11 mouse cellular contexts compared by ENCODE assay signal in genomic region chr7:132732136-132732789, GRCm38 (mm10).
DNase-seq lines count a peak whose midpoint lies in the region; ATAC-seq and TF ChIP-seq lines count a peak whose summit lies in the region.
"Had no signal": no experiment of that assay in that cellular context is flagged by ENCODE, and none has a peak within 500 bp of the region (broad histone marks: within the 10 kb centered on the region; RNA-seq: fewer than 3 reads in every experiment).

No protein-coding gene starts in this region.

- TF ChIP-seq POLR2A in cerebellum, adult 2 months (IDR thresholded peaks at IDR 0.05; ENCODE audit: borderline replicate concordance, insufficient read depth, low read length), result no peak

- peaks cover 48% of the 10 kb centered on the region for H3K36me3 ChIP-seq in liver, postnatal 0 days (replicated peaks; ENCODE audit: insufficient read depth, low read length)
- H3K36me3 ChIP-seq in hindbrain, embryonic 14.5 days (replicated peaks; ENCODE audit: control insufficient read depth, insufficient read depth), result peaks cover 4% of the 10 kb centered on the region; the same call in 1 of the 2 replicates

- no peak for DNase-seq in cerebellum, adult 2 months
- DNase-seq in cerebellum, adult 11 months, result no peak
- no peak for DNase-seq in liver, postnatal 0 days
- no peak for DNase-seq in liver
- DNase-seq in hindbrain, embryonic 14.5 days (ENCODE audit: low spot score), result no peak
- peak; percentile 58 for DNase-seq in retina, embryonic 14.5 days (ENCODE audit: low spot score)
- DNase-seq in spleen, postnatal 14 days (ENCODE audit: low spot score in 2 of 2), result no peak
- DNase-seq: gastrocnemius, postnatal 10 days had no signal

- 27% methylated on average over 6 of the region's 6 CpGs for WGBS in cerebellum, adult 2 months
- 90% methylated on average over 6 of the region's 6 CpGs for WGBS in liver, postnatal 0 days (ENCODE audit: insufficient replicate concordance)
- 36% methylated on average over 6 of the region's 6 CpGs for WGBS in hindbrain, embryonic 14.5 days

- no peak for TF ChIP-seq CTCF in cerebellum, adult 2 months (IDR thresholded peaks at IDR 0.05; ENCODE audit: borderline replicate concordance, insufficient read depth, low read depth, low read length)
- no peak for TF ChIP-seq CTCF in liver, postnatal 0 days (IDR thresholded peaks at IDR 0.05; ENCODE audit: low read depth)

- TF ChIP-seq EP300 in liver, postnatal 0 days (IDR thresholded peaks at IDR 0.05; ENCODE audit: low read depth), result no peak

- H3K27me3 ChIP-seq in cerebellum, adult 2 months (ENCODE audit: control insufficient read depth, insufficient read depth, low read length), result no peaks in the 10 kb centered on the region
- H3K27me3 ChIP-seq in liver, postnatal 0 days (ENCODE audit: insufficient read depth, low read length), result no peaks in the 10 kb centered on the region
- no peaks in the 10 kb centered on the region for H3K27me3 ChIP-seq in hindbrain, embryonic 14.5 days (ENCODE audit: control insufficient read depth, insufficient read depth, low read length)
- H3K27me3 ChIP-seq: embryonic facial prominence, embryonic 13.5 days had no signal

- no peak overlapping the region for H3K9ac ChIP-seq in liver, postnatal 0 days (replicated peaks)
- no peak overlapping the region for H3K9ac ChIP-seq in hindbrain, embryonic 14.5 days
- H3K9ac ChIP-seq: embryonic facial prominence, embryonic 13.5 days had no signal

- H3K4me1 ChIP-seq in cerebellum, adult 2 months (ENCODE audit: control insufficient read depth, insufficient read depth, low read length), result peaks cover 80% of the 10 kb centered on the region
- peaks cover 54% of the 10 kb centered on the region for H3K4me1 ChIP-seq in liver, postnatal 0 days (ENCODE audit: insufficient read depth)
- H3K4me1 ChIP-seq in hindbrain, embryonic 14.5 days (replicated peaks; ENCODE audit: control insufficient read depth, insufficient read depth, low read length), result peaks cover 45% of the 10 kb centered on the region

- H3K9me3 ChIP-seq in liver, postnatal 0 days (ENCODE audit: low read length), result no peaks in the 10 kb centered on the region
- no peaks in the 10 kb centered on the region for H3K9me3 ChIP-seq in hindbrain, embryonic 14.5 days (ENCODE audit: control insufficient read depth, low read length)
- H3K9me3 ChIP-seq: embryonic facial prominence, embryonic 13.5 days had no signal

- peak overlapping the region; percentile 57 for H3K27ac ChIP-seq in cerebellum, adult 2 months (ENCODE audit: insufficient read depth, low read length)
- H3K27ac ChIP-seq in liver, postnatal 0 days (ENCODE audit: low read depth), result 0 out of 2 replicates have a peak overlapping the region, but pooled peaks have one; percentile 16
- H3K27ac ChIP-seq in hindbrain, embryonic 14.5 days, result peak overlapping the region; percentile 48
- H3K27ac ChIP-seq: embryonic facial prominence, embryonic 13.5 days; macrophage had no signal

- H3K4me3 ChIP-seq in cerebellum, adult 2 months (replicated peaks; ENCODE audit: insufficient read depth, low read depth, low read length), result no peak overlapping the region
- H3K4me3 ChIP-seq in liver, postnatal 0 days (ENCODE audit: low read depth, low read length), result no peak overlapping the region
- H3K4me3 ChIP-seq in hindbrain, embryonic 14.5 days (replicated peaks; ENCODE audit: low read length), result no peak overlapping the region
- H3K4me3 ChIP-seq: embryonic facial prominence, embryonic 13.5 days had no signal

- no peak for ATAC-seq in liver, postnatal 0 days
- ATAC-seq in hindbrain, embryonic 14.5 days (ENCODE audit: low FRiP score), result peak; percentile 28; the same call in 1 of the 2 replicates
- ATAC-seq in megakaryocyte-erythroid progenitor cell, adult 5-6 weeks (replicated peaks; ENCODE audit: low FRiP score, low TSS enrichment, poor library complexity, severe bottlenecking), result no peak

- H3K4me2 ChIP-seq in liver, postnatal 0 days (ENCODE audit: low read depth, low read length), result no peak overlapping the region
- no peak overlapping the region for H3K4me2 ChIP-seq in hindbrain, embryonic 14.5 days (replicated peaks)
- H3K4me2 ChIP-seq: embryonic facial prominence, embryonic 13.5 days had no signal
